Mouse (Mus musculus): ENCODE data around the gene Ccdc186.
"Not testable (repeated sequence)": the region's sequence is repeated elsewhere in the genome, so short reads cannot be mapped to it uniquely, and the experiment has no call there.

Ccdc186 gene

DNA sequence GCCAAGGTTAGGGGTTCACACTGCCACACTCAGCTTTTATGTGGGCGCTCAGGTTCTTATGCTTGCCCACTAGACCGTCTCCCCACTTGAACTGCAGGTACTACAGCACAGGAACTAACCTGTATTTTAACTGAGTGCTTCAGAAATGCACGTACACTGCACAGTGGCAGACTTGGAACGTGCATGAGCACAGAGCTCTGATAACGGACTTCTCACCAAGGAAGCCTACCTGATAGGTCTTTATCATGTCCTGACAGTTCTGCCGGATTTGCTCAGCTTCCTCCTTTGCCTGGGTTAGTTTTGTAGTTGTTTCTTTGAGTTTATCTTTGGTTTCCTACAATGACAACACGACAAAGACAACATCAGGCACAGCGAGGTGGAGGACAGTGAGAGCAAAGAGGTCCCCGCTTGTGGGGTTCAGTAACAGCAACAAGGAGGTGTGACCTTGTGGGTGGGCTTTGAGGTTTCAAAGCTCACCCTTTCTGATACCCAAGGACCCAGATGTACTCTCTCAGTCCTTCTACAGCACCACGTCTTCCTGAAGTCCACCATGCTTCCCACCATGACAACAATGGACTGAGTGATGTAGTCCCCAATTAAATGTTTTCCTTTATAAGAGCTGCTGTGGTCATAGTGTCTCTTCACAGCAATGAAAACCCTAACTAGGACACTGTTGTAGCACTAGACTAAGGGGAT lies 20.2 kb downstream of the Ccdc186 start:
- DNase-seq (ENCODE audit: low spot score): no peak

DNA sequence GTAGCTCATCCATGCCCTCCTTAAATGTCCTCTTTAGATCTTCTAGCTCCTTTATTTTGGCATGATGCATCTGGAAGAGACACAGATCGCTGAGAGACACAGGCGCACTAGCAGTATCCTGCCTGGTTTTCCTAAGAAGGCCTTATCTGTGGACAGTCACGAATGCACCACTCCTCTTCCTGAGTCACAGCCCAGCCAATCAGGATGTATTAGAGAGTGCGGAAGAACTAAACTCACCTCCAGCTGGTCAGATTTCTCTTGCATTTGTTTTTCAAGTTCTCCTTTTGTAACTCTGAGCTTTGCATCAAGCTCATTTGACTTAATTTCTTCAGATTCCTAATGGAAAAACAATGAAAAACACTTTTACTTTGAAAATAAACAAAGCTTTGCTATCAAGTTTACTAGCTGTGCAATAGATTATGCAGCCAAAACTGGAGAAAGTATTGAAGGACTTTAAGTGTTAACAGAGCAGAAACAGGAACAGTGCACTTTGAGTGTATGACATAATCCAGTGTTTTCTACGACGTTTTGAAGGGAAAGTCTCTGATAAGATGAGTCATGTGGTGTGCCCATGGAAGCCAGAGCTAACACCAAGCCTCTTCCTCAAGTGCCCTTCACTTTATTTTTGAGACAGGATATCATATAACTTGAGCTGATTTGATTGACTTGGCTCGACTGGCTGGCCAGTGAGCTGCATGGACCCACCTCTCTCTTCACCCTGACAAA lies 20.9 kb downstream of the Ccdc186 start:
- no peak for DNase-seq (ENCODE audit: low spot score)

DNA sequence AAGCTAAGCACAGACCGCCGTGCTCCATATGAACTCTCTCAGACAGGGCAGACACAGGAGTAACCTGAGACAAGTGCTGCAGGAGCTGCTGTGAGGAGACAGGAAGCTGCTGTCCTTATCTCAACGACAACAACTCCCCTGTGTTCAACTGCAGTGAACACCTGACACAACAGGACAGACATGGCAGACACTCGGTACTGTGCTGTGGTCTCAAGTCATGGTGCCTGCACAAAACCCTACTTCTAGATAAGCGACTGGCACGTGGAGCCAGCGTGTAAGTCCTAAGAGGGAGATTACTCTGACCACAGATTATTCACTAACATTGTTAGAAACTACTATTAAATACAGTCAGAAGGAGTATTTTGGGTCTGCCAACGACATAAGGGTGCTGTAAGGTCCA lies 21.8 kb downstream of the Ccdc186 start:
- no peak for DNase-seq (ENCODE audit: low spot score)

DNA sequence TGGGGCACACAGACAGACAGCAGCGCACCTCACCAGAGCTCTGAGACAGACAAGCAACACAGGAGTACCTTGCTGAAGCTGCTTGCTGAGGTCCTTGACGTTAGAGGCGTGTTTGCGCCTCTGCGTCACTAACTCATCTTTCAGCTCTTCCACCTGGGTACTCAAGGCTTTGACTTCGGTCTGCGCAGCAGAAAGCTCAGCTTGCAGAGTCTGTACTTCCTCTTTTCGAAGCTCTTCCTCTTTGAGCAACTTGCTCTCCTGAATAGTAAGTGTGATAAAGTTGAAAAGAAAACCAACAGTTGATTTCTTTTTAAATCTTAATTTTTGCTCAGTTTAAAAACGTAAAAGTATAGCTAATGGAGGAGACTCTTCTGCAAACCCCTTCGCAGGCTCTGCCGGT lies 24.6 kb downstream of the Ccdc186 start:
- DNase-seq (ENCODE audit: low spot score): no peak

DNA sequence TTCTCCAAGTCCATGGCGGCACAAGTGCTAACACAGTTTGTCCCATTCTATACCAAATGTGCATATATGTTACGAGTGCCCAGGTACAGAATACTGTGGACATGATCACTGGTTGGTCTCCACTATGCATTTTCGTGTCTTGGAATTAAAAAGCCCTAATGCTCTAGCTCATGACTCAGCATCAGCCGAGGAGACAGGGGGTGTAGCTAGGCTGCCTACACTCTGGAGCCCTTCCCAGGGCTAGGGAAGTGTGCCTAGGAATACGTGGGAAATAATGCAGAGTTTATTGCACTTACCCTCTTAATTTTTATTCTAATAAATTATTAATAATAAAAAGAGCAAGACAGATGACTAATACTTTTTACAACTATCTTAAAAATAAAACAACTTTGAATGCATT lies 33.0 kb downstream of the Ccdc186 start:
- DNase-seq (ENCODE audit: low spot score): no peak

DNA sequence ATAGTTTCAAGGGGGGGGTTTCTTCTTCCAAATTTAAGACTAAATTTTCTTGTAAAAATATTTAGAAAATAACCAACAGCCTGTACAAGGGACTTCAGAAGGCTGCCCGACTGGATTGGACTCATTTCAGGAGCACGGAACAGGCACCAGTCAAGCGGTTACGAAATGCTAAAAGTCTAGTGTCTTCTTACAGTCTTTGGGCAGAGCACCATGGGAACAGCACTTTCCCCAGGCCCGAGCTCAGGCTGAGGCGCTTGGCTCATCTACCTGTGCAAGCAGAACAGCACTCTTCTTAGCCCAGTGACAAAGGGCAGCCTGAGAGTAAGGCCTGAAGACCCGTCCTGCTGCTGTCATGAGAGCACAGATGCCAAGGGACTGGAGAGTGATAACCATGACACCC lies 34.1 kb downstream of the Ccdc186 start:
- DNase-seq (ENCODE audit: low spot score): no peak

DNA sequence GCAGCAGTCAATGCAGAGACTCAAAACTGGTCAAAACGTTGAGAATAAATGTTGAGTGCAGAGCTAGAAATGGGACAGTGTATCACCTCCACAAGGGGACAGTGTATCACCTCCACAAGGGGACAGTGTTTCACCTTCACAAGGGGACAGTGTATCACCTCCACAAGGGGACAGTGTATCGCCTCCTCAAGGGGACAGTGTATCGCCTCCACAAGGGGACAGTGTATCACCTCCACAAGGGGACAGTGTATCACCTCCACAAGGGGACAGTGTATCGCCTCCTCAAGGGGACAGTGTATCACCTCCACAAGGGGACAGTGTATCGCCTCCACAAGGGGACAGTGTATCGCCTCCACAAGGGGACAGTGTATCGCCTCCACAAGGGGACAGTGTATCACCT lies 43.5 kb downstream of the Ccdc186 start:
- DNase-seq (ENCODE audit: low spot score): not testable (repeated sequence)

DNA sequence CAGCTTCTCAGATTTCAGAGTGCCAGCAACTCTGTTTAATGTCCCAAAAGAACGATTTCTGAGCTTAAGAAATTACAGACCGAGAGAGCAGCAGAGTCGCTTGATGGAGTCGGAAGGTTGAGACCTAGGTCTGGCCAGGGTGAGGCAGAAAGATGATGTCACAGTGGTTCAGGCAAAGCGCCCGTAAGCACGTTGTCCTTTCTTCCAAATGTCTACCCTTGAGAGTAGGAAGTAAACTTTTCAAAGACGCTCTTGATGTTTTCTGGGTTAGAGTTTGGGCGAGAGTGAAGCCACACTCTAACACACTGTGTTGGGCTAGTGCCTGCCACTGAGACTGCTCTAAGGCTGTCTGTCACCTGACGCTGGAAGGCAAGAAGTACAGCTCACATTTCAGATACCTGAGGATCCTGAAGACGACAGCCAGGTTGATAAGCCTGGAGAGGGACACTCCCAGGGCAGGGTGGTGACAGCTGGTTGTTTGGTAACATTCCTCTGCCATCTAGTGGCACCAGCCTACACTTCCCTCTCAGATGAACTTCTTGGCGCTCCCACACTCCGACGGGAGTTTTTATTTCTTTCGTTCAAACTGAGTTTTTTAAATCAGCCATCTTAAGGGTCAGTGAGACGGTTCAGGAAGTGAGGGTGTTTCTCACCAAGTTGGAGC lies 45.1 kb downstream of the Ccdc186 start:
- peak; percentile 77 for DNase-seq (ENCODE audit: low spot score)

DNA sequence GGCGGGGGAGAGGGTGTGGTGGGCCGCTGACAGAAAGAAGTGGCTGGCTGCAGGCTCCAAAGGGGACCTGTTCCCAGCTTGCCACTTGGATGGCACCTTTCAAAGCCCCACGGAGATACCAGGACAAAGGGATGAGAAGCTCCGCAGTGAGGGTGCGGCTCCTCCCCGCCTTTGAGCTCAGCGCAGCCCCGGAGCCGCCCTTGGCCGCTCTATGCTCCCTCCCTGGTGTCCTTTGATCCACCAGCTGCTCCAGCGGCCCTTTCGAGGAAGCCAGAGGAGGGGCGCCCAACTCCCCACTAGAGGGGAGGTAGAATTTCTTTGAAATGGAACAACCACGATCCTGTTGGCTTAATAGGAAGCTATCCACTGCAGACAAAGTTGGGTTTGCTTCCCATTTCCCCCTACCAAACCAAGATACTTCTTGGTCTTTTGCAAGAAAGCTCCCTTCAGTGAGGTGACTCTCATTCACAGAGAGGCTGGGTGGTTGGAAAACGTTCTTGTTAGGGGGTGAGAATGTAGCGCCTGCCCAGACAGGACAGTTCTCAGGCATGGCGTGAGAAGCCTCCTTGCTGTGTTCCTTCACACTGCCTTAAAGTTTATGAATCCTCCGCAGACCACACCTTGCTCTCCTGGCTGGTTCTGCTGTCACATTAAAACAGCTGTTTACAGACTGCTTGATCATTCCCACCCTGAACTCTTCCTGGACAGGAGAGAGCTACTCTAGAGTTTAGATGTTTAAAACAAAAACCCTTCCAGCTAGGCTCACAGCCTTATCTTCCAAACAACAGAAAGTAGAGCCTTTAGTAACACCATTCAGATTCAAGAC lies 45.9 kb downstream of the Ccdc186 start:
- peak; percentile 44 for DNase-seq (ENCODE audit: low spot score)

DNA sequence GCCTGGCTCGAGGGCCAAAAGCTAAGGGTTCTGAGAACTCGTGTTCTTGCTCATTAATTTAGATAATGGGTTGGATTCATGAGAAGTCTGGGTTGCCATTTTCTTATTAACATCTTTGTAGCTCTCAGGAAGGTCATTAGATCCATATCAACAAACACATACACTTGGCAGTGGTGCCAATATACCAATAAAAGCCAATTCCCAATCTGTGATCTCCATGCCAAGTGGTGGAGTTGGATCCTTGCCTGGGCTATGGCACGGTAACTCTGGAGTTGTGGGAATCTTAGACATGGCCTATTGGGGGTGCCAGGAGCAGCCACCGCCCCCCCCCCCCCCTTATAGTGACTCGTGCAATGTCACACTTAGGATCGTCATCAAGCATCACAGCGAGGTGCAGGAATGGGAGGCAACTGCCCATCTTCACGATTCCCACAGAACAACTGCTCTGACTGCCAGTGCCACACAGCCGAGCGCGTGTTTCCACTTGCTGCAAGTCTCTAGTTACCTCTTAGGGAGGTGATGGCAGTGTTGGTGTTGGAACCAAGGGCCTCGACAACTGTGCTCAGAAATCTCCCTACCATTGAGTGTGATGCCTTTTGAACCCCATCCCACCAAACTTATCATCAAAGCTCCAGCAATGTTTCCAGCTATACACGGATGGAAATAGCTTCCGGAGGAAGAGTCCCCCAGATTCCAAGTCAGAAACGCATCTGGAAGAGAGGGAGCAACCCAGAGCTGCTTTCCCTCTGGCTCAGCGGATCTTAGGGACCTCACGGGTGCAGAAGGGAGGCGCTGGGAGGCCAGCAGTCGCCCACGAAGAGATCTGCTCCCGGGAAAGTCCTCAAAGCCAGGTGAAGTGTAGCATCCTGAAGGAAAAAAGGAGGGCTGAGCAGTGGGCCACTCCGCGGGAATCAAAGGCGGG lies 46.8 kb downstream of the Ccdc186 start:
- no peak for DNase-seq (ENCODE audit: low spot score)

DNA sequence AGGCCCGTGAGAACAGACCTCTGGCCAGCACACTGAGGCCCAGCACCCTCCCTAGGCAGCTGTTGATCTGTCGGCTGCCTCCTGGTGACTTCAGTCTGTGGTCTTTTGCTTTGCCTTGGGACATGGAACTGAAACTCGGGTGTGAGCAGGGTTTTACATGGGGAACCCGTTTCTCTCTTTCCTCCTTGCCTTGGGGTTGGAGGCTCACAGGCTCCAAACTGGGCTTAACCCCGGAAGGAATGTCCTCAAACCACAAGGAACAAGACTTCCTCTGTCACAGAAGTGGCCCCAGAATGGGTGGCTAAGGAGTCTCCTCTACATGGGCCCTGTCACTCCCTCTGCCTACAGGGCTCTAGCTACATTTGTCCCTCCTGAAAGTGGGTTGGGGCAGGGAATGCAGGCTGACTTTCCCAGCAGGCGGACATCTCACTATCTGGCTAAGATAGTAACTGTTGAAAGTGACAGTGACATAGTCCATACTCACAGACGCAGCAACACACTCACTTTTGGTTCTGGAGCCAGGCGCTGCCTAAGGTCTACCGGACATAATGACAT lies 47.5 kb downstream of the Ccdc186 start:
- DNase-seq (ENCODE audit: low spot score): no peak

DNA sequence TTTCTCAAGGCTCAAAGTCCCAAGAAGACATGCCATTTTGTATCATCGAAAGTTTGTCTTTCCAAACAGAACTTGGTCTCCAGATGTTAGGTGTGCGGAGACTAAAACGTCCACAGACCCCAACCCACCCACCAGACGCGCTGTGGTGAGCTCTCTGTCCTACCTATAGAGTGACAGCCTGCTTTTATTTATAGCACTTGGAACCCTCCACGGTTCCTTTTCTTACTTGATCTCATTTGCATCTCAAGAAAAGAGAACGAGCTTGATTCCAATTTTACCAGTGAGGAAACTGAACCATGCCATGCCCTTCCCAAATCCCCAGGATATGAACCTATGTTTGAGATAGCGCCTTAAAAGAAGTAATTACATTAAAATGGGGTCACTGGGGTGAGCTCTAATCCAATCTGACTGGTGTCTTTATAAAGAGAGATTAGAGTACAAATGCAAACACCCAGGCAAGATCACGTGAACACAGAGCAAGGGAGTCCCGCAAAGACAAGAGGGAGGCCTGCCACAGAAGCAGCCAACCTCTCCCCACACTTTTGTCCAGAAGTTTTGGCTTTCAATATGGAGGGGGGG lies 48.5 kb downstream of the Ccdc186 start:
- DNase-seq (ENCODE audit: low spot score): no peak

DNA sequence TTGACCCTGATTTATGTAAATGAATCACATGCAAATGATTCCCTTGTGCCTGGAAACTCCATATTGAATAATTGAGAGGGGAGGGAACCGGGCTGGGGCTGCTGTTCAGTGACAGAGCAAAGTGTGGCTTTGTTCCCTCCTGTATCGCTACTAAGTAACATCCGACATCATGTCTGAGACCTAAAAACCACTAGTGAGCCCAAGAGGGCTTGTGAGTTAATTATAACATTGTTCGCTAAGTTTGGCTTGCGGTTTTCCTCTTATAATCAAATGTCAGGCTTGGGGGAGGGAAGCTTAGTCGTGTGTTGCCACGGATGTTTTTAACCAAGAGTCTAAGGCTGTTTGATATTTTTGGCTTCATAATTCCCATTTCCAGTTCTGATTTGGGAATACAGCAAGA lies 49.8 kb downstream of the Ccdc186 start:
- no peak for DNase-seq (ENCODE audit: low spot score)

DNA sequence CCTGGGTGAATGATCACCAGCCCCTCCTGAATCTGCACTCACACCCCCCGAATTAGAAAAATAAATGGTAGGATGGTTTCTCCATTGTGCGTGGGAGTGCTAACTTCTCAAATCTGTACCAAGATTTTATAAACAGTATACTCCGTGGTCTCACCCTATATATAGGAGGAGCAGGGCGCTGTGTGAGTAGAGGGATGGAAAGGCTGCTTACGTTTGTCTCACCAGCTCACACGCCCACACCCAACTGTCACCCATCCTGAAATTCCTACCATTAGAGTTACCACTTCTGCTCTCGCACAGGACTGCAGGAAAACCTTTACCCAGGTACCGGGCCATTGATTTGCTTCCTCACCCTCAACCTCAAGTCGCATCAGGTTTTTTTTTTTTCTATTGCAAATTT lies 53.0 kb downstream of the Ccdc186 start:
- no peak for DNase-seq (ENCODE audit: low spot score)

DNA sequence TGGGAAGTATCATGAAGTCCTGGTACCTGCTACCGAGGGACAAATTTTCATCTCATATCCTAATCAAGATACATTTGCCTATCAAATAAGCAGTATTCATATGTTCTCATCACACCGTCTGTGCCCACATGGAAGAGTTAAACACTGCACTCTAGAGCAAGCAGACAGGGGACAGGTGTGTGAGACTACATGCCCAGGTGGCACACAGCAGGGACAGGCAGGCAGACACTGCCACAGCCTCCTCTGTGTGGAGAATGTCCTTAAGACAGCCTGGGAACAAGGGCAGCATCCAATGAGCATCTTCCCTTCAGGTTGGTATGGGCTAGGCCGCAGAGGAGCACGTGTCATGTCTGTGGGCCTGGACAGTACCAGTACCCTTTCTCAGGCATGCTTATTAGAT lies 59.3 kb downstream of the Ccdc186 start:
- no peak for DNase-seq (ENCODE audit: low spot score)

DNA sequence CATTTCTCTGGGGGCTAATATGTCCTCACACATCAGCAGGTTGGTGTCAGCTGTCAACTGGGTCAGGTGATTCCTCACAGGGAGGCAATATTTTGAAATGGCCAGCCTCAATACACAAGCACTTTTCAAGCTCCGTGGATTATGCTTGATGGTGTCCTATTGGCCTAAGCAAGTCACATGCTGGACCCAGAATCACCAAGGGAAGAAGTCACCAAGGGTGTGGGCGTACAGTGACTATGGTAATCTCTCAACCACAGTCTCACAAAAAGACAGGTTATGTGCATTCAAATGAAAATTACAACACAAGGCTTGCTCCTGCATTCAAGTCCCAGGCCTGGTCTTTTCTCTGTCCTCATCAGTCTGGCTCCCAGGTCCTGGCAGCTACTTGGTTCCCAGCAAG lies 60.3 kb downstream of the Ccdc186 start:
- no peak for DNase-seq (ENCODE audit: low spot score)

DNA sequence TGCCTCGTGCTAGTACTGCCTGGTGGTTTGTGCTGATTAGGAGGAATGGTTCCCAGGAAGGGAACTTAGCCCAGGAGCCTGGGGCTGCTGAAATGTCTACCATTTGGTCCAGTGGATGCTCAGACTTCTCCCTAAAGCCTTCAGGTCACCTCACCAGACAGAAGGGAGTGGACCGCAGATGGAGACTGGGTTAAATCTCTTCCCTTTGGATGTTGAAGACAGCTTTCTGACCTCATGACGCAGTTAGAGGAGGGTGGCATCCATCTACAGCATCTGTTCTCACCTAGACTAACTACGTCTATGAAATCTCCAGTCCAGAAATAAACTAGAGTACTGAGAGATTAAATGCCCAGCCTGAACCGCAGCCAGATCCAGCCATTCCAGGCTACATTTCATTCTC lies 60.9 kb downstream of the Ccdc186 start:
- DNase-seq (ENCODE audit: low spot score): no peak

DNA sequence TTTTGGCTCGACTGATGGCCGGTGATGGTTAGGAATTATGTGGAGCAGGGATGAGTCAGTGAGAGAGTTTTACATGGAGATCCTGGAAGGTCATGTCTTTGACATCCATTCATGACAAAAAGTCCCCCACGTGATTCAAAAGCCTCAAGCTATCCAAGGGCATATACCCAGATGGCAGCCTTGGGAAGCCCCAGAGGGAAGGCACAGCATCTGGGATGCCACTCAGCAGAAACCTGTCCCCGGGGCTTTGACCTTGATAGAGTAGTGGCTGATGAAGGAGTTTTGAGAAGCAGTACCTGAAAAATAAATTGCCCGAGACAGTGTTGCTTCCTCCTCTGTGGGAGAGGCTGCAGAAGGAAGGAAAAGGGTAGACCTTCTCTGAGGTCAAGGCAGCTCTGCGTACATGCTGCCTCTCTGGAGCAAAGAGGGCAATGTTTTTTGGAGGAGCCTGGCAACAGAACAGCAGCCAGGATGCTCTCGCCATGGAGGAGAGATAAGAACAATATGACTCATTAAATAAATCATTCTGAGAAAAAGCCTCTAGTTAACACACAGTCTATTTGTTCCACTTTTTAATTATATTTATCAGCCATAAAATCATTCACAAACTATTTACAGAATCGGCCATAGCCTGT lies 61.6 kb downstream of the Ccdc186 start:
- no peak for DNase-seq (ENCODE audit: low spot score)

DNA sequence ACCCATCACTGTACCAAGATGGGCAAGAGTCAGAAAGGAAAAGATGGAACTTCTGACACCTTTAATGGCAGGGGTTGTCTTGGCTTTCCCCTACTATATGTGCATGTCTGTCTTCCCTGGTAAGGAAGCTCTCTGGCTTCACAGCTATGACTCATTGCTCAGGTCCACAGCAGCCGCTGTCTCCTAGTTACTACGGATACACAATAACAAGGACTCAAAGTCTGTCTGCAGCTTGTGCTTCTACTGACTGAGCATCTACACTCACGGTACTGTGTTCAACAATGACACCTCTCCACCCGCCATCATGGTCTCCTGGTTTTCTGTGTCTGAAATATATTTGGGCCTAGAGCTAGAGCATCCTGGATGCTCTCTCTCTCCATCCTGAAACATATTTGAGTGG lies 62.2 kb downstream of the Ccdc186 start:
- no peak for DNase-seq (ENCODE audit: low spot score)

DNA sequence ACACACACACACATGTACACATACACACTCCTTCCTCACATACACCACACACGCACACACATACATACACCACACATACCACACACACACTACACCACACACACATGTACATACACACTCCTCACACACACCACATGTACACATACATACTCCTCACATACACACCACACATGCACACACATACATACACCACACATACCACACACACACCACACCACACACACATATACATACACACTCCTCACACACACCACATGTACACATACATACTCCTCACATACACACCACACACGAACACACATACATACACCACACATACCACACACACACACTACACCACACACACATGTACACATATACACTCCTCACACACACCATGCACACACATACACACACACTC lies 63.7 kb downstream of the Ccdc186 start:
- DNase-seq (ENCODE audit: low spot score): no peak

Data from embryo, embryonic 10 days (tissue).